Mouse (Mus musculus) stomach, embryonic 16.5 days (tissue): ENCODE measurements at regions not wholly inside any gene's neighbourhood (a gene's known extent, or its start where the extent isn't known, plus 50 kb on each side); places are given as distances from the start of the nearest gene placed in this dataset.

Experiments
- ATAC-seq: fragments of 200-750 bp; cut with Nextera tagmentation; 2 replicates; pipeline ENCODE4 v1.8.0; 2017; ENCODE audit warnings: moderate number of reproducible peaks, moderate TSS enrichment; ENCODE audit not compliant: insufficient read depth, low FRiP score
- H3K27ac ChIP-seq: fragments of 300-500 bp; sonication (generic); 2 replicates; pipeline ENCODE4 v1.5.1; 2014; ENCODE audit warnings: low read length
- H3K27me3 ChIP-seq: fragments of 300-500 bp; sonication (generic); 2 replicates; pipeline ENCODE4 v1.6.1; 2014; ENCODE audit warnings: low read length, control low read depth, mixed read lengths; ENCODE audit not compliant: control insufficient read depth, insufficient read depth
- H3K36me3 ChIP-seq: fragments of 300-500 bp; sonication (generic); 2 replicates; pipeline ENCODE4 v1.6.1; 2014; ENCODE audit warnings: low read length; ENCODE audit not compliant: control insufficient read depth, insufficient read depth
- H3K4me1 ChIP-seq: fragments of 300-500 bp; sonication (generic); 2 replicates; pipeline ENCODE4 v1.6.1; 2014; ENCODE audit warnings: low read length, control low read depth, mixed read lengths; ENCODE audit not compliant: control insufficient read depth, insufficient read depth
- H3K4me2 ChIP-seq: fragments of 300-500 bp; sonication (generic); 2 replicates; pipeline ENCODE4 v1.6.1; 2014; ENCODE audit warnings: low read depth, low read length, mixed read lengths
- H3K4me3 ChIP-seq: fragments of 300-500 bp; sonication (generic); replicated peaks from 2 replicates; pipeline ENCODE4 v1.5.1; 2014; ENCODE audit warnings: mild to moderate bottlenecking, low read length
- H3K9ac ChIP-seq: fragments of 300-500 bp; sonication (generic); 2 replicates; pipeline ENCODE4 v1.6.1; 2014; ENCODE audit warnings: low read length
- H3K9me3 ChIP-seq: fragments of 300-500 bp; sonication (generic); replicated peaks from 2 replicates; pipeline ENCODE4 v1.6.1; 2016; ENCODE audit warnings: low read length, control low read depth; ENCODE audit not compliant: control insufficient read depth
- WGBS: fragments of 180-500 bp; shearing (Covaris S2); extraction: QIAGEN DNeasy Blood & Tissue Kit; methylation state at CpG from one replicate; pipeline ENCODE4 v1.1.7; 2014; 5-methylcytosine and 5-hydroxymethylcytosine counted together

DNA sequence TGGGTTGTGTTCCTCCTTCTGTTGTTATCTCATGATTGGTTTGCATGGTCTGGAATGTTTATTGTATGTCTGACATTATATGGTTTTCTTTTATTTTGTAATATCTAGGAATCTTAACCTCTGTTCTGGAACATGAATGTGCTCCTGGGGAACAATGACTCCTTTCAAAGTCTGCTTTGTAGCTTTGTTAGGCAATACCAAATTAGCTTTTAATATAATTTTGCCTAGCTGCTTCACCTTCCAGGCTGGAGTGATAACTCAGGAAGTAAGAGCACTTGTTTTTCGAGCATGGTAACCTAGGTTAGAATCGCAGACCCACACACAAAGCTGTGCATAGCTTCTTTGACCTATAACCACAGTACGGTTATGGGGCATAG lies 199.4 kb upstream of the Mmadhc start:
- no peaks in the 10 kb centered on the region for H3K27me3 ChIP-seq

DNA sequence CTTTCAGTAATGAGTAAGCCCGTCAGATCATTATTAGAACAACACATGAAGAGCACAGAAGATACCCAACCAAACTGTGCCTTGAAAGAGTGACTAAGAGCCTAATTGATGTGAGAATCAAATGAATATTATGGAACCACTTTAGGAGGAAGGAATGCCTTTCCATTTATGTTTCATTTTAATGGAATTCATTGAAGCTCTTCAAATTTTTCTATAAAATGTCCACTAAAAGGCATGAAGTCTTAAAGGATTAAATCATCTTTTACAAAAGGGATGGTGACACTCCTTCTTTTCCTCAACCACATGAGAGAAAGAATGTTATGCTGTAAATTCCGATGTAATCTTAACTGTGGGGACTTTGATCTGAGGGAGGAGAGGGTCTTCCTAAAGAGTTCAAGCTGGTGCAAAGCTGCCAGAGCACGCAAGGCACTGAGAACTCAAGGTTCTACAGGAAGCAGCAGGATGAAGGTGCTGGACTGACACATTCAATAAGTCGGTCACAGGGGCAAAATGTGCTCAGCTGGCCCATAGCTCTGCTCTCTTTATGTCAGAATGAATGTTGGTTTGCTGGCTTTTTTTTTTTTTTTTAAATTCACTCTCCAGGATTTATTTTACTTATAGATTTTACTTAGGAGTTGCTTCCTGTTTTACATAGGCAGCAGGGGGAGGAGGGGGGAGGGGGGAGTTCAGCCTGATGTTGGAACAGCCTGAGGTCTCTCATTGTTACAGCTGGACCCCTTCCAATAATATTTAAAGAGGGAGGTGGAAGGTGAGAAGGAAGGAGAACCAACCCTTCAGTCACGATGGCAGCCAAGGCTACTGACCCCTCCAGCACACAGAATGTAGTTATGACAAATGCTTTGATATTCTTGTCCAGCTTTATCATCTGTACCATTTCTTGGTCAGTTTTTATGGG lies 198.8 kb upstream of the Mmadhc start:
- no peaks in the 10 kb centered on the region for H3K4me1 ChIP-seq
- H3K9me3 ChIP-seq, result no peaks in the 10 kb centered on the region
- no peak for ATAC-seq
- 42% methylated on average over 5 of the region's 5 CpGs for WGBS
- no peaks in the 10 kb centered on the region for H3K36me3 ChIP-seq
- H3K27me3 ChIP-seq, result no peaks in the 10 kb centered on the region
- H3K4me3 ChIP-seq, result no peak overlapping the region
- H3K27ac ChIP-seq, result no peak overlapping the region
- H3K9ac ChIP-seq, result no peak overlapping the region
- H3K4me2 ChIP-seq, result no peak overlapping the region

More for the DNA sequence above, 199.4 kb upstream of the Mmadhc start:
- Histone ChIP-seq H3K4me1 (no peaks in the 10 kb centered on the region), H3K4me3 (no peak overlapping the region), H3K4me2 (no peak overlapping the region), H3K9ac (no peak overlapping the region), H3K9me3 (no peaks in the 10 kb centered on the region), H3K36me3 (no peaks in the 10 kb centered on the region), H3K27ac (no peak overlapping the region)
- 84% methylated on average over 3 of the region's 3 CpGs for WGBS
- ATAC-seq, result no peak

DNA sequence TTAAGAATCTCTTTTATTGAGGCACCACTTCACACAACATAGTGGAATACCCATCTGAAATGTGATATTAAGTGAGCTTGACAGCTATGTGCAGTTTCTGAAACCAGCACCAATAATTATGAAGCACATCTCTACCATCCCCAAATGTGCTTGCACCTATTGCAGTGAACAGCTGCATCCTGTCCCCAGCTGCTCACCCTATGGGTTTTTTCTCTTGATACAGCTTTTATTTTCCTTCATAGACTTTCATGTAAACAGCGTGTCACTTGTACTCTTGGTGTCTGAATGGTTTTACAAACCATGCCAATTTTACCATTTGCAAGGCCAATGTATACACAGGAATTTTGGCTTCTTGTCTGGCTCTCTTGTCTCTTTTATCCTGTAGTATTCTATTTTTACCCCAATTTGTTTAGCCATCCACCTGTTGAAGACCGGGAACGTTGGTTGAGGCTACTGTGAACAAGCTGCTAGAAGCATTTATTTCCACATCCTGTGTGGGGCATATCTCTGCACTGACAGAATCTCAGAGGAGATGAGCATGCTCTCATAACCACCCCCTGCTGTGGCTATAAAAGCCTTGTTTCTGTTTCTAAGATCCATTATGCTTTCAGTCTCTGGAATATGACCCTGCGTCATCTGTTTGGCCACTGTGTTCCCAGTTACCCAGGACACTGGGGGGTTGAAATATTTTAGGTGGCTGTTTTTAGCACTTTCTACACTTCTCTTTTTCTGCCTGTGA lies 197.2 kb upstream of the Mmadhc start:
- Histone ChIP-seq H3K9ac (no peak overlapping the region), H3K4me3 (no peak overlapping the region), H3K27me3 (no peaks in the 10 kb centered on the region), H3K9me3 (no peaks in the 10 kb centered on the region), H3K4me2 (no peak overlapping the region), H3K36me3 (no peaks in the 10 kb centered on the region), H3K27ac (no peak overlapping the region), H3K4me1 (no peaks in the 10 kb centered on the region)
- no peak for ATAC-seq
- 51% methylated on average over 4 of the region's 4 CpGs for WGBS

DNA sequence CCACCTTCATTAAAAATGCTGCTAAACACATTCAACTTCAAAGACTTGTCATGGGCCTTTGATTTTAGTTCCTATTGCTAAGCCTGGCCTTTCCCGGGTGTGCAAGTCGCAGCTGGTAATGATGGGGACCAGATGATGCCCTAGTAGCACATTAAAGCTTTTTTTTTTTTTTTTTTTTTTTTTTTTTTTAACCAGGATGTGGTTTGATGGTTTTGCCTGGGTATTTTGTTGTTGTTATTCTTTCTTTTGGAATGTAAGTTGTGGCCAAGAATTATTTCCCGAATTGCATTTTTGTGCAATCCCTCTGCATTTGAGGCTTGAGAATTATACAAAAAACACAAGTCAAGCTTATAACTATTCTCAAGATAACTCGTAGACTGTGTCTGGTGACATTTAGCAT lies 167.2 kb upstream of the Mmadhc start:
- Histone ChIP-seq H3K4me3 (no peak overlapping the region), H3K36me3 (no peaks in the 10 kb centered on the region), H3K27me3 (no peaks in the 10 kb centered on the region), H3K9ac (no peak overlapping the region), H3K9me3 (no peaks in the 10 kb centered on the region), H3K27ac (no peak overlapping the region), H3K4me2 (no peak overlapping the region), H3K4me1 (no peaks in the 10 kb centered on the region)
- WGBS, result 78% methylated on average over 4 of the region's 4 CpGs
- no peak for ATAC-seq

DNA sequence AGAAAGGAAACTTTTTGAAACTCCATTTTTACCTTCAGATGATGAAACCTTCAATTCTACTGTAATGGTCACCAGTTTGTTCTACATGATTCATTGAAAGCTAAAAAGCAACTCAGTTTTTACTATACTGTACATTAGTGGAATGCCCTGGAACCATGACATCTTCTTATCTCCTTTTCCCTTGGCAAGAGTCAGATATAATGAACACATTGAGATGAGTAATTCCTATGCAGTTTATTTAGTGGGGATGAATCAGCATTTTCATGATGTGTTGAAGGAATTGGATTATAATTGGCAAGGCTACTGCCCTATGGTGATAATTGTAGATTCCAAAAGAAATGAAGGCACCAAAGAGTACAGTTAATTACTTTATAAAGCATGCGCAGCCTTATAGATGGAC lies 165.8 kb upstream of the Mmadhc start:
- no peaks in the 10 kb centered on the region for H3K36me3 ChIP-seq
- H3K4me1 ChIP-seq, result no peaks in the 10 kb centered on the region
- no peak overlapping the region for H3K9ac ChIP-seq
- ATAC-seq, result no peak
- H3K9me3 ChIP-seq, result no peaks in the 10 kb centered on the region
- 100% methylated on average over 1 of the region's 1 CpGs for WGBS
- no peak overlapping the region for H3K4me3 ChIP-seq
- no peak overlapping the region for H3K4me2 ChIP-seq
- no peaks in the 10 kb centered on the region for H3K27me3 ChIP-seq
- H3K27ac ChIP-seq, result no peak overlapping the region

DNA sequence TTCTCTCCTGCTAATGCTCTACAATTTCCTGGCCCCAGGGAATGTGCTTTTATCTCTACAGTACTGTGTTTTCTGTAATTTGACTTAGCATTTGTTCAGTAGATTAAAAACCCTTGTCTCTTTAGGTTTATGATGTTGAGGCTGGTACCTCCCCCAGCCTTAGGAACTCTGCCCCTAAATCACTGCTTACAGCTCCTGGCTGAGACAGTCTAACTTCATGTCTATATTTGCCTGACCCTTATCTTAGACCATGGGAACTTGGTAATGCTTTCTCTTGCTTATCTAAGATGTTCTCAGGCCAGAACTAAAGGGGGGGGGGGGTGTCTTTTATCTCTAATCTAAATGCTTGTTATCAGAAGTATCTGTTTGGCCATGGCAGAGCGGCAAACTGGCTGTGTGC lies 160.1 kb upstream of the Mmadhc start:
- no peaks in the 10 kb centered on the region for H3K36me3 ChIP-seq

DNA sequence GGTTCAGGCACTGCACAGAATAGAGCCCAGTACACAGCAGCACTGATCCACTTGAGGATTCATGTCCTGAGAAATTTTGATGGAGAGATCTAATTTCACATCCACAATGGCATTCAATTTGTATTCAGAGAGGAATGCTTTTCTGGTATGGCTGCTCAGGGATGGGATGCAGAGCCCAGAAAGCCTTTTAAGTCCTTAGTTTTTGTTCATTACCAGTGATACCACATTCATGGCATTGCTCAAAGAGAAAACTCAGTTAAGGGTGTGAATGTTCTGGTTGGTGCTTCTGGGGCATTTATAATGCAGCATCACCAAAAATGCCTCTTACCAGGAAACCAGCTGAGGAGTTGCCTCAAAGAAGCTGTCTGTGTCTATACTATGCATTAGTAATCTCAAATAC lies 151.5 kb upstream of the Mmadhc start:
- Histone ChIP-seq H3K4me3 (no peak overlapping the region), H3K4me1 (no peaks in the 10 kb centered on the region), H3K27me3 (no peaks in the 10 kb centered on the region), H3K9ac (no peak overlapping the region), H3K27ac (no peak overlapping the region), H3K36me3 (no peaks in the 10 kb centered on the region), H3K4me2 (no peak overlapping the region), H3K9me3 (no peaks in the 10 kb centered on the region)
- ATAC-seq, result no peak

More for the DNA sequence above, 160.1 kb upstream of the Mmadhc start:
- H3K4me2 ChIP-seq, result no peak overlapping the region
- 44% methylated on average over 1 of the region's 1 CpGs for WGBS
- ATAC-seq, result no peak
- no peaks in the 10 kb centered on the region for H3K27me3 ChIP-seq
- H3K9me3 ChIP-seq, result no peaks in the 10 kb centered on the region
- H3K4me1 ChIP-seq, result peaks cover 3% of the 10 kb centered on the region; the same call in 1 of the 2 replicates
- H3K9ac ChIP-seq, result no peak overlapping the region
- no peak overlapping the region for H3K4me3 ChIP-seq
- H3K27ac ChIP-seq, result no peak overlapping the region

DNA sequence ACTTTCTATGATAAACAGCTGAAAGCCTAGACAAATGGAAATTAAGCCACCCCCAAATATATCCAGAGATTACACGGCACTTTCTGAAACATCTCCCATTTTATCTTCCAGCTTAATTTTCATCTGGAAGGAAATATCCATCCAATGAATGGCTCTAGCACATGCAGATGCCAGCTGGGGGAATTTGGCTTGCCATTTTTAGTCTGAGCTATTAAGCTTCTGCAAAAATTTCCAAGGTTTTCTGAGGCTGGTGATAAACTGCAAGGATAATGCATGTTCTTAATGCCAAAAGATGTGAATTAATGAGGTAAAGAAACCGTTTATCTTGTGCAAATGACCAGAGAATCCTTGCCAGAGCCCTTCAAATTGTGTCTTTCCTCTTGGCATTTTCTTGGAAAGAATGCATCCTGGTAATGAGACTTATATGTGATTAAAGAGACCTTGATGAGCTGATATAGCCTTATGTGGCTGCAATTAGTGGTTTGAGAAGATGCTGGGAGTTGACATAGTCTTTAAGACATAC lies 149.4 kb upstream of the Mmadhc start:
- no peaks in the 10 kb centered on the region for H3K9me3 ChIP-seq
- H3K27ac ChIP-seq, result no peak overlapping the region
- H3K4me3 ChIP-seq, result no peak overlapping the region
- H3K27me3 ChIP-seq, result no peaks in the 10 kb centered on the region
- H3K36me3 ChIP-seq, result no peaks in the 10 kb centered on the region
- ATAC-seq, result no peak
- H3K4me2 ChIP-seq, result no peak overlapping the region
- no peak overlapping the region for H3K9ac ChIP-seq
- H3K4me1 ChIP-seq, result no peaks in the 10 kb centered on the region
- WGBS, result 59% methylated on average over 2 of the region's 2 CpGs

DNA sequence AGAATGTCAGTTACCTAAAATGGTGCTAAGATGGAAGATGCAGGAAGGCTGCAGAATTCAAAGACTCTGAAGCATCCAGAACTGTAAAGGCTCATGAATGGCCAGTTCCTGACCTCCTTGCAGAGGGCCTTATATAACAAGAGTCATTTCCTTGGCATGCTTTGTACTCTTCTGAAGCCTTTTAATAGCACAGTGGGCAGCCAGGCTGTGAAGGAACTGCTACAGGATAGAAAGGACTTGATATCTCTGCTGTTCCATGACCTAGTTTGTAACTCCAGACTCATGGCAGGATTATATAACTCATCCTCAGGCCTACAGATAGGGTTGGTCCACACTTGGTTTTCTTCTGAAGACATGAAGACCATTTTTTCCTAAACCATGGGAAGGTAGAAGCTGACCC lies 143.7 kb upstream of the Mmadhc start:
- no peaks in the 10 kb centered on the region for H3K27me3 ChIP-seq
- no peaks in the 10 kb centered on the region for H3K4me1 ChIP-seq
- ATAC-seq, result no peak
- no peak overlapping the region for H3K4me3 ChIP-seq
- no peaks in the 10 kb centered on the region for H3K9me3 ChIP-seq
- no peak overlapping the region for H3K27ac ChIP-seq
- H3K9ac ChIP-seq, result no peak overlapping the region
- H3K4me2 ChIP-seq, result no peak overlapping the region
- no peaks in the 10 kb centered on the region for H3K36me3 ChIP-seq
